Mouse (Mus musculus) ES-E14 (cell line): Measurements from ENCODE around the gene Selp.

Experiments
- HCFC1 ChIP-seq: IDR thresholded peaks from 2 replicates; pipeline ENCODE4 v1.6.1; 2012; ENCODE audit warnings: low read length, inconsistent platforms, borderline replicate concordance; ENCODE audit not compliant: insufficient read depth
- MAFK ChIP-seq: IDR thresholded peaks from 2 replicates; pipeline ENCODE4 v1.6.1; 2014; ENCODE audit warnings: mild to moderate bottlenecking, low read depth, low read length, inconsistent platforms; ENCODE audit not compliant: insufficient read depth
- ZC3H11A ChIP-seq: IDR thresholded peaks from 2 replicates; pipeline ENCODE4 v1.6.1; 2012; ENCODE audit warnings: low read depth, mild to moderate bottlenecking, inconsistent platforms, low read length, borderline replicate concordance
- ZNF384 ChIP-seq: IDR thresholded peaks from 2 replicates; pipeline ENCODE4 v1.6.1; 2012; ENCODE audit warnings: low read depth, low read length, inconsistent platforms

DNA sequence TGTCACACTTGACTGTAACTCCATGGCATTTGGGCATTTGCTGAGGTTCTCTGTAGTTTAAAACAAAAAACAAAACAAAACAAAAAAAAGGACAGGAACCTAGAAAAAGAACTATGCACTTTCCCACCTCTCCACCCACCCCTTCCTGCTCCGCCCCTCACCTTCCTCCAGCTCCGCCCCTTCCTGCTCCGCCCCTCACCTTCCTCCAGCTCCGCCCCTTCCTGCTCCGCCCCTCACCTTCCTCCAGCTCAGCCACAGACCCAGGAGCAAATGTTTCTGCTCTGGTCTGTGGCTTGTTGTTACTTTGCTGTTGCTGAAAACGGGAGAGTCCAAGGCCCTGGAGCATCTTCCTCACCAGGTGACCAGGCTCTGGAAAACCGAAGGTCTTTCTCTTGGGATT is 34.0 kb downstream of the Selp start:
- TF ChIP-seq ZNF384 (no peak), MAFK (no peak), ZC3H11A (no peak), HCFC1 (no peak)
